Mouse (Mus musculus) ES-Bruce4 (cell line): Measurements from ENCODE around the gene Gabpa.

Experiments used
- CTCF ChIP-seq: IDR thresholded peaks from one replicate; pipeline ENCODE4 v1.8.1; 2011; ENCODE audit warnings: low read depth, low read length
- EP300 ChIP-seq: IDR thresholded peaks from 2 replicates; pipeline ENCODE4 v1.6.1; 2011; ENCODE audit warnings: low read depth, low read length; ENCODE audit not compliant: insufficient read depth
- POLR2A ChIP-seq: IDR thresholded peaks from one replicate; pipeline ENCODE4 v1.8.1; 2011; ENCODE audit warnings: low read length; ENCODE audit not compliant: insufficient read depth

DNA sequence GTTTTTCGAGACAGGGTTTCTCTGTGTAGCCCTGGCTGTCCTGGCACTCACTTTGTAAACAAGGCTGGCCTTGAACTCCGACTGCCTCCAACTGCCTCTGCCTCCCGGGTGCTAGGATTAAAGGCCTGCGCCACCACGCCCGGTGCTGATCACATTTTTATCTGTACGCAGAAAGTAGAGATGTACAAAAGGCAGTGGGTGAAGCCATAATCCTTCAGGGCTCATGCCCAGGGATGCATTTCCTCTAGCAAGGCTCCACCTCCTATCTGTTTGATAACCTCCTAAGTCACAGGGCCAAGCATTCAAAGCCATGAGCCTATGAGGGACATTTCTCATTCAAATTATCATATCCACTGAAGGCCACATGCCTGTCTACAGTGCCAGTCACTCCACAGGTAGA lies 26.9 kb upstream of the Gabpa start:
- TF ChIP-seq POLR2A: no peak
- TF ChIP-seq CTCF: no peak
- no peak for TF ChIP-seq EP300
